Mouse (Mus musculus) monocyte, adult 2 months (primary cell): ENCODE measurements around the gene Gipc2.
"Not testable (repeated sequence)": the region's sequence is repeated elsewhere in the genome, so short reads cannot be mapped to it uniquely, and the experiment has no call there.

Experiments
- DNase-seq, 2 experiments: peaks; one replicate each; pipeline ENCODE4 v3.0.0; 2022; ENCODE audit warnings: low spot score in 2 of 2, low read depth in 1 of 2

Gipc2 gene

GRCm38 (mm10) chr3:152155296-152155948 is 10.6 kb downstream of the Gipc2 start:
- no peak for DNase-seq

- no peak for DNase-seq
These were observed 11.9 kb downstream of the Gipc2 start for GRCm38 (mm10) chr3:152154095-152154494.

GRCm38 (mm10) chr3:152153152-152153551 is 12.9 kb downstream of the Gipc2 start:
- DNase-seq = no peak

GRCm38 (mm10) chr3:152152483-152152804 is 13.6 kb downstream of the Gipc2 start:
- no peak for DNase-seq

- DNase-seq = no peak
These were observed 14.1 kb downstream of the Gipc2 start for GRCm38 (mm10) chr3:152151725-152152482.

- no peak for DNase-seq
These were observed 16.2 kb downstream of the Gipc2 start for GRCm38 (mm10) chr3:152149863-152150262.

GRCm38 (mm10) chr3:152149449-152149848 is 16.6 kb downstream of the Gipc2 start:
- DNase-seq = no peak

- no peak for DNase-seq
These were observed 18.8 kb downstream of the Gipc2 start for GRCm38 (mm10) chr3:152147085-152147831.

GRCm38 (mm10) chr3:152145186-152145585 is 20.8 kb downstream of the Gipc2 start:
- no peak for DNase-seq

GRCm38 (mm10) chr3:152142989-152143695 is 22.9 kb downstream of the Gipc2 start:
- no peak for DNase-seq

GRCm38 (mm10) chr3:152142146-152142545 is 23.9 kb downstream of the Gipc2 start:
- DNase-seq = no peak

GRCm38 (mm10) chr3:152139308-152139707 is 26.7 kb downstream of the Gipc2 start:
- not testable (repeated sequence) for DNase-seq

GRCm38 (mm10) chr3:152136106-152136505 is 29.9 kb downstream of the Gipc2 start:
- not testable (repeated sequence) for DNase-seq

- no peak for DNase-seq
These were observed 32.4 kb downstream of the Gipc2 start for GRCm38 (mm10) chr3:152133621-152134020.

GRCm38 (mm10) chr3:152130963-152131362 is 35.1 kb downstream of the Gipc2 start:
- DNase-seq = no peak

GRCm38 (mm10) chr3:152129426-152129825 is 36.6 kb downstream of the Gipc2 start:
- not testable (repeated sequence) for DNase-seq

- DNase-seq = no peak
These were observed 37.4 kb downstream of the Gipc2 start for GRCm38 (mm10) chr3:152128631-152129030.

GRCm38 (mm10) chr3:152127144-152127543 is 38.9 kb downstream of the Gipc2 start:
- DNase-seq = no peak

- peak; percentile 17 to 38 for DNase-seq
These were observed 43.3 kb downstream of the Gipc2 start for GRCm38 (mm10) chr3:152122720-152123119.

GRCm38 (mm10) chr3:152122101-152122500 is 43.9 kb downstream of the Gipc2 start:
- DNase-seq = peak; percentile 10 to 42
